Mouse (Mus musculus) liver, embryonic 16.5 days (tissue): Measurements from ENCODE around the gene Tnni3k. TPM values are rescaled to one million over a fixed set of nuclear protein-coding genes. Genes with fewer than 3 reads are reported as not detected.

Experiments
- ATAC-seq: fragments of 200-750 bp; cut with Nextera tagmentation; 2 replicates; pipeline ENCODE4 v1.8.0; 2017; ENCODE audit warnings: low read depth, mild to moderate bottlenecking, moderate number of reproducible peaks, moderate library complexity
- H3K27ac ChIP-seq: fragments of 300-500 bp; sonication (generic); 2 replicates; pipeline ENCODE4 v1.5.1; 2014; ENCODE audit warnings: mild to moderate bottlenecking, low read length
- H3K27me3 ChIP-seq: fragments of 300-500 bp; sonication (generic); 2 replicates; pipeline ENCODE4 v1.6.1; 2014; ENCODE audit warnings: low read depth, low read length, mixed read lengths; ENCODE audit not compliant: control insufficient read depth, insufficient read depth
- H3K36me3 ChIP-seq: fragments of 300-500 bp; sonication (generic); 2 replicates; pipeline ENCODE4 v1.6.1; 2014; ENCODE audit warnings: mild to moderate bottlenecking; ENCODE audit not compliant: control insufficient read depth, insufficient read depth
- H3K4me1 ChIP-seq: fragments of 300-500 bp; sonication (generic); 2 replicates; pipeline ENCODE4 v1.6.1; 2014; ENCODE audit warnings: low read depth, low read length, mixed read lengths; ENCODE audit not compliant: control insufficient read depth
- H3K4me2 ChIP-seq: fragments of 300-500 bp; sonication (generic); 2 replicates; pipeline ENCODE4 v1.6.1; 2014; ENCODE audit warnings: low read depth, low read length, mixed read lengths
- H3K4me3 ChIP-seq: fragments of 300-500 bp; sonication (generic); 2 replicates; pipeline ENCODE4 v1.5.1; 2014; ENCODE audit warnings: low read depth, mild to moderate bottlenecking, low read length
- H3K9ac ChIP-seq: fragments of 300-500 bp; sonication (generic); 2 replicates; pipeline ENCODE4 v1.6.1; 2014; ENCODE audit warnings: low read depth, low read length
- H3K9me3 ChIP-seq: fragments of 300-500 bp; sonication (generic); replicated peaks from 2 replicates; pipeline ENCODE4 v1.6.1; 2016; ENCODE audit warnings: low read length; ENCODE audit not compliant: control insufficient read depth
- WGBS: fragments of 180-500 bp; shearing (Covaris S2); extraction: QIAGEN DNeasy Blood & Tissue Kit; methylation state at CpG from one replicate; pipeline ENCODE4 v1.1.7; 2014; ENCODE audit not compliant: insufficient replicate concordance; 5-methylcytosine and 5-hydroxymethylcytosine counted together
- polyA plus RNA-seq: library from polyadenylated mRNA; unstranded; fragments of >200 nt; fragmentation: Nextera tagmentation; extraction: Ambion mirVana; gene quantifications from 2 replicates; pipeline ENCODE4 v1.2.1, GENCODE M21; 2015

Gene Tnni3k
- polyA plus RNA-seq, 1 experiment from 2014 or later = not detected

GRCm38 (mm10) chr3:154868807-154869206 is 186.4 kb downstream of the Tnni3k start:
- no peak overlapping the region for H3K4me3 ChIP-seq
- no peaks in the 10 kb centered on the region for H3K9me3 ChIP-seq
- 73% methylated on average over 4 of the region's 4 CpGs for WGBS
- no peak overlapping the region for H3K27ac ChIP-seq
- H3K27me3 ChIP-seq = no peaks in the 10 kb centered on the region
- no peaks in the 10 kb centered on the region for H3K4me1 ChIP-seq
- H3K4me2 ChIP-seq = no peak overlapping the region
- ATAC-seq = no peak
- no peaks in the 10 kb centered on the region for H3K36me3 ChIP-seq
- H3K9ac ChIP-seq = no peak overlapping the region

GRCm38 (mm10) chr3:154861921-154862320 is 193.3 kb downstream of the Tnni3k start:
- no peak for ATAC-seq
- no peaks in the 10 kb centered on the region for H3K27me3 ChIP-seq
- 64% methylated on average over 6 of the region's 6 CpGs for WGBS
- H3K9me3 ChIP-seq = no peaks in the 10 kb centered on the region
- no peak overlapping the region for H3K4me3 ChIP-seq
- H3K4me1 ChIP-seq = no peaks in the 10 kb centered on the region
- no peaks in the 10 kb centered on the region for H3K36me3 ChIP-seq
- H3K9ac ChIP-seq = no peak overlapping the region
- H3K27ac ChIP-seq = no peak overlapping the region
- no peak overlapping the region for H3K4me2 ChIP-seq

GRCm38 (mm10) chr3:154859721-154860120 is 195.5 kb downstream of the Tnni3k start:
- no peaks in the 10 kb centered on the region for H3K27me3 ChIP-seq
- H3K4me1 ChIP-seq = no peaks in the 10 kb centered on the region
- H3K9me3 ChIP-seq = no peaks in the 10 kb centered on the region
- H3K36me3 ChIP-seq = no peaks in the 10 kb centered on the region
- H3K4me3 ChIP-seq = no peak overlapping the region
- H3K9ac ChIP-seq = no peak overlapping the region
- no peak for ATAC-seq
- H3K4me2 ChIP-seq = no peak overlapping the region
- 41% methylated on average over 3 of the region's 3 CpGs for WGBS
- H3K27ac ChIP-seq = no peak overlapping the region

- Histone ChIP-seq H3K9ac (no peak overlapping the region), H3K9me3 (no peaks in the 10 kb centered on the region), H3K4me2 (no peak overlapping the region), H3K27me3 (no peaks in the 10 kb centered on the region), H3K27ac (no peak overlapping the region), H3K36me3 (no peaks in the 10 kb centered on the region), H3K4me1 (no peaks in the 10 kb centered on the region), H3K4me3 (no peak overlapping the region)
- ATAC-seq = no peak
- WGBS = 38% methylated on average over 6 of the region's 6 CpGs
Observed at GRCm38 (mm10) chr3:154853257-154853656, 201.9 kb downstream of the Tnni3k start.

GRCm38 (mm10) chr3:154852281-154852680 is 202.9 kb downstream of the Tnni3k start:
- Histone ChIP-seq H3K4me3 (no peak overlapping the region), H3K4me2 (no peak overlapping the region), H3K27ac (no peak overlapping the region), H3K36me3 (no peaks in the 10 kb centered on the region), H3K9me3 (no peaks in the 10 kb centered on the region), H3K9ac (no peak overlapping the region), H3K27me3 (no peaks in the 10 kb centered on the region), H3K4me1 (no peaks in the 10 kb centered on the region)
- no peak for ATAC-seq
- WGBS = 63% methylated on average over 3 of the region's 3 CpGs

- Histone ChIP-seq H3K9me3 (no peaks in the 10 kb centered on the region), H3K4me2 (no peak overlapping the region), H3K4me3 (no peak overlapping the region), H3K27me3 (no peaks in the 10 kb centered on the region), H3K4me1 (no peaks in the 10 kb centered on the region), H3K9ac (no peak overlapping the region), H3K27ac (no peak overlapping the region), H3K36me3 (no peaks in the 10 kb centered on the region)
- WGBS = 51% methylated on average over 7 of the region's 7 CpGs
- ATAC-seq = no peak
Observed at GRCm38 (mm10) chr3:154842247-154842646, 213.0 kb downstream of the Tnni3k start.

- no peak for ATAC-seq
- Histone ChIP-seq H3K9me3 (no peaks in the 10 kb centered on the region), H3K27ac (no peak overlapping the region), H3K4me1 (no peaks in the 10 kb centered on the region), H3K4me3 (no peak overlapping the region), H3K27me3 (no peaks in the 10 kb centered on the region), H3K4me2 (no peak overlapping the region), H3K9ac (no peak overlapping the region), H3K36me3 (no peaks in the 10 kb centered on the region)
- 37% methylated on average over 1 of the region's 1 CpGs for WGBS
Observed at GRCm38 (mm10) chr3:154841076-154841475, 214.1 kb downstream of the Tnni3k start.

- Histone ChIP-seq H3K4me2 (no peak overlapping the region), H3K4me3 (no peak overlapping the region), H3K27me3 (no peaks in the 10 kb centered on the region), H3K9me3 (no peaks in the 10 kb centered on the region), H3K4me1 (no peaks in the 10 kb centered on the region), H3K36me3 (no peaks in the 10 kb centered on the region), H3K27ac (no peak overlapping the region), H3K9ac (no peak overlapping the region)
- 70% methylated on average over 11 of the region's 11 CpGs for WGBS
- no peak for ATAC-seq
Observed at GRCm38 (mm10) chr3:154837861-154838260, 217.3 kb downstream of the Tnni3k start.

GRCm38 (mm10) chr3:154836137-154836536 is 219.1 kb downstream of the Tnni3k start:
- Histone ChIP-seq H3K27me3 (no peaks in the 10 kb centered on the region), H3K9me3 (no peaks in the 10 kb centered on the region), H3K36me3 (no peaks in the 10 kb centered on the region), H3K27ac (no peak overlapping the region), H3K4me2 (no peak overlapping the region), H3K4me3 (no peak overlapping the region), H3K4me1 (no peaks in the 10 kb centered on the region), H3K9ac (no peak overlapping the region)
- 44% methylated on average over 3 of the region's 3 CpGs for WGBS
- ATAC-seq = no peak

GRCm38 (mm10) chr3:154834373-154834772 is 220.8 kb downstream of the Tnni3k start:
- no peak overlapping the region for H3K4me2 ChIP-seq
- WGBS = 65% methylated on average over 9 of the region's 9 CpGs
- ATAC-seq = no peak
- no peaks in the 10 kb centered on the region for H3K27me3 ChIP-seq
- H3K4me3 ChIP-seq = no peak overlapping the region
- H3K4me1 ChIP-seq = no peaks in the 10 kb centered on the region
- no peak overlapping the region for H3K27ac ChIP-seq
- no peak overlapping the region for H3K9ac ChIP-seq
- H3K9me3 ChIP-seq = no peaks in the 10 kb centered on the region
- no peaks in the 10 kb centered on the region for H3K36me3 ChIP-seq
